Mouse (Mus musculus) small intestine, adult 2 months (tissue): ENCODE data around the gene Cpb2.

ENCODE experiments used
- CTCF ChIP-seq: fragments of 200-500 bp; IDR thresholded peaks from 2 replicates; pipeline ENCODE4 v1.5.1; 2012; ENCODE audit warnings: low read depth, mild to moderate bottlenecking, control low read depth, inconsistent platforms, low read length, moderate library complexity, mixed read lengths; ENCODE audit not compliant: insufficient replicate concordance, insufficient read length; ENCODE audit errors: extremely low read depth
- POLR2A ChIP-seq: fragments of 200-500 bp; IDR thresholded peaks from 2 replicates; pipeline ENCODE4 v1.6.1; 2012; ENCODE audit warnings: low read depth, mild to moderate bottlenecking, control low read depth, inconsistent platforms, low read length, moderate library complexity

GRCm38 (mm10) chr14:75284193-75284915, 42.3 kb downstream of the Cpb2 start, which contains the start of gene Zc3h13:
- TF ChIP-seq CTCF = no peak
- TF ChIP-seq POLR2A = peak; percentile 68
